Mouse (Mus musculus) midbrain, postnatal 0 days (tissue): ENCODE measurements at regions not wholly inside any gene's neighbourhood (a gene's known extent, or its start where the extent isn't known, plus 50 kb on each side); places are given as distances from the start of the nearest gene placed in this dataset.

Experiments
- ATAC-seq: fragments of 200-750 bp; cut with Nextera tagmentation; 2 replicates; pipeline ENCODE4 v1.8.0; 2017; ENCODE audit warnings: moderate number of reproducible peaks, mild to moderate bottlenecking, moderate TSS enrichment, moderate library complexity; ENCODE audit not compliant: low FRiP score
- DNase-seq: peaks from one replicate; pipeline ENCODE4 v3.0.0-alpha.2; 2015; ENCODE audit warnings: low spot score
- H3K27ac ChIP-seq: fragments of 300-500 bp; sonication (generic); 2 replicates; pipeline ENCODE4 v1.5.1; 2014; ENCODE audit warnings: low read depth, mild to moderate bottlenecking, low read length, mixed read lengths
- H3K27me3 ChIP-seq: fragments of 300-500 bp; sonication (generic); 2 replicates; pipeline ENCODE4 v1.6.1; 2014; ENCODE audit warnings: low read length, control low read depth, mixed read lengths; ENCODE audit not compliant: insufficient read depth
- H3K36me3 ChIP-seq: fragments of 300-500 bp; sonication (generic); 2 replicates; pipeline ENCODE4 v1.6.1; 2014; ENCODE audit warnings: low read length, control low read depth, mixed read lengths; ENCODE audit not compliant: insufficient read depth
- H3K4me1 ChIP-seq: fragments of 300-500 bp; sonication (generic); 2 replicates; pipeline ENCODE4 v1.6.1; 2014; ENCODE audit warnings: mild to moderate bottlenecking, control low read depth, antibody characterized with exemption, low read length, mixed read lengths; ENCODE audit not compliant: insufficient read depth
- H3K4me2 ChIP-seq: fragments of 300-500 bp; sonication (generic); 2 replicates; pipeline ENCODE4 v1.6.1; 2014; ENCODE audit warnings: low read depth, mild to moderate bottlenecking, low read length, mixed read lengths; ENCODE audit not compliant: poor library complexity, severe bottlenecking
- H3K4me3 ChIP-seq: fragments of 300-500 bp; sonication (generic); 2 replicates; pipeline ENCODE4 v1.5.1; 2014; ENCODE audit warnings: low read depth, mild to moderate bottlenecking, low read length, moderate library complexity
- H3K9ac ChIP-seq: fragments of 300-500 bp; sonication (generic); replicated peaks from 2 replicates; pipeline ENCODE4 v1.6.1; 2014; ENCODE audit warnings: mild to moderate bottlenecking, low read length, moderate library complexity, mixed read lengths; ENCODE audit not compliant: poor library complexity, severe bottlenecking
- H3K9me3 ChIP-seq: fragments of 300-500 bp; sonication (generic); 2 replicates; pipeline ENCODE4 v1.6.1; 2016; ENCODE audit warnings: low read length, control low read depth
- CTCF ChIP-seq: IDR thresholded peaks from 2 replicates; pipeline ENCODE4 v1.5.1; 2016; ENCODE audit warnings: antibody characterized with exemption, mild to moderate bottlenecking
- WGBS: fragments of 180-500 bp; shearing (Covaris S2); extraction: QIAGEN DNeasy Blood & Tissue Kit; methylation state at CpG from one replicate; pipeline ENCODE4 v1.1.7; 2014; 5-methylcytosine and 5-hydroxymethylcytosine counted together

- no peak for TF ChIP-seq CTCF
- H3K27ac ChIP-seq: no peak overlapping the region
- ATAC-seq: no peak
- H3K4me3 ChIP-seq: no peak overlapping the region
- WGBS: 69% methylated on average over 17 of the region's 17 CpGs
- H3K27me3 ChIP-seq: no peaks in the 10 kb centered on the region
- H3K9me3 ChIP-seq: no peaks in the 10 kb centered on the region
- no peaks in the 10 kb centered on the region for H3K4me1 ChIP-seq
- no peak overlapping the region for H3K9ac ChIP-seq
- H3K4me2 ChIP-seq: no peak overlapping the region
- H3K36me3 ChIP-seq: no peaks in the 10 kb centered on the region
- peak; percentile 38 for DNase-seq
These were observed 267.5 kb upstream of the Irx4 start for GRCm38 (mm10) chr13:72992589-72993409.

- DNase-seq (no peak), ATAC-seq (no peak; the same call in 1 of the 2 replicates)
- WGBS: 51% methylated on average over 3 of the region's 3 CpGs
- no peak overlapping the region for H3K4me3 ChIP-seq
- H3K4me1 ChIP-seq: no peaks in the 10 kb centered on the region
- H3K9me3 ChIP-seq: no peaks in the 10 kb centered on the region
- no peak overlapping the region for H3K9ac ChIP-seq
- H3K4me2 ChIP-seq: no peak overlapping the region
- no peaks in the 10 kb centered on the region for H3K36me3 ChIP-seq
- no peaks in the 10 kb centered on the region for H3K27me3 ChIP-seq
- no peak for TF ChIP-seq CTCF
- no peak overlapping the region for H3K27ac ChIP-seq
These were observed 266.8 kb upstream of the Irx4 start for GRCm38 (mm10) chr13:72993410-72993858.

- DNase-seq (no peak), ATAC-seq (no peak)
- TF ChIP-seq CTCF: no peak
- H3K27ac ChIP-seq: no peak overlapping the region
- H3K27me3 ChIP-seq: no peaks in the 10 kb centered on the region
- H3K4me3 ChIP-seq: no peak overlapping the region
- no peaks in the 10 kb centered on the region for H3K9me3 ChIP-seq
- H3K4me1 ChIP-seq: no peaks in the 10 kb centered on the region
- no peak overlapping the region for H3K4me2 ChIP-seq
- no peaks in the 10 kb centered on the region for H3K36me3 ChIP-seq
- H3K9ac ChIP-seq: no peak overlapping the region
These were observed 265.7 kb upstream of the Irx4 start for GRCm38 (mm10) chr13:72994538-72994937.

- Histone ChIP-seq H3K27me3 (no peaks in the 10 kb centered on the region), H3K4me2 (peak overlapping the region; percentile 39), H3K9ac (peak overlapping the region; percentile 19; the same call in 1 of the 2 replicates), H3K36me3 (no peaks in the 10 kb centered on the region), H3K4me1 (no peaks in the 10 kb centered on the region), H3K9me3 (no peaks in the 10 kb centered on the region), H3K27ac (no peak overlapping the region), H3K4me3 (peak overlapping the region; percentile 18)
- DNase-seq (no peak), ATAC-seq (peak; percentile 65)
- no peak for TF ChIP-seq CTCF
- WGBS: 27% methylated on average over 22 of the region's 22 CpGs
These were observed 251.3 kb upstream of the Irx4 start for GRCm38 (mm10) chr13:73008856-73009546.

- Histone ChIP-seq H3K4me1 (no peaks in the 10 kb centered on the region), H3K4me3 (peak overlapping the region; percentile 18), H3K27ac (no peak overlapping the region), H3K36me3 (no peaks in the 10 kb centered on the region), H3K4me2 (peak overlapping the region; percentile 39), H3K27me3 (no peaks in the 10 kb centered on the region), H3K9me3 (no peaks in the 10 kb centered on the region), H3K9ac (peak overlapping the region; percentile 19; the same call in 1 of the 2 replicates)
- ATAC-seq: 0 out of 2 replicates have a peak, but pooled peaks have one; percentile 10
- no peak for TF ChIP-seq CTCF
- WGBS: 81% methylated on average over 15 of the region's 15 CpGs
- no peak for DNase-seq
These were observed 250.5 kb upstream of the Irx4 start for GRCm38 (mm10) chr13:73009547-73010475.
